Mouse (Mus musculus): ENCODE data around the gene Zfr2.

GRCm38 (mm10) chr10:81289278-81289677, 56.3 kb downstream of the Zfr2 start:
- peak; percentile 77 for TF ChIP-seq CTCF (IDR thresholded peaks at IDR 0.05; ENCODE audit: low read depth, low read length)
- no peak for TF ChIP-seq TAL1 (conservative IDR thresholded peaks at IDR 0.05; ENCODE audit: low read depth, low read length)
